Mouse (Mus musculus) kidney, adult 18-20 months (tissue): ENCODE data around the gene Gm5901.

Source experiments
- DNase-seq: peaks from one replicate; pipeline ENCODE4 v3.0.0; 2021

The Gm5901 gene

GRCm38 (mm10) chr7:105406322-105406721, 31.5 kb downstream of the Gm5901 start:
- DNase-seq, result no peak

- peak; percentile 84 for DNase-seq
Measured at GRCm38 (mm10) chr7:105411874-105412632, 37.2 kb downstream of the Gm5901 start.

- DNase-seq, result no peak
Measured at GRCm38 (mm10) chr7:105414385-105414784, 39.5 kb downstream of the Gm5901 start.

GRCm38 (mm10) chr7:105416529-105416928, 41.7 kb downstream of the Gm5901 start:
- no peak for DNase-seq

- DNase-seq, result no peak
Measured at GRCm38 (mm10) chr7:105418106-105418505, 43.3 kb downstream of the Gm5901 start.

- DNase-seq, result no peak
Measured at GRCm38 (mm10) chr7:105420903-105421302, 46.1 kb downstream of the Gm5901 start.

- no peak for DNase-seq
Measured at GRCm38 (mm10) chr7:105424368-105424767, 49.5 kb downstream of the Gm5901 start.

GRCm38 (mm10) chr7:105425424-105426043, 50.7 kb downstream of the Gm5901 start, which contains the start of gene Cckbr:
Gene Cckbr, plus strand, starts transcription at chr7:105425731.
- no peak for DNase-seq

- no peak for DNase-seq
Measured at GRCm38 (mm10) chr7:105426051-105426450, 51.2 kb downstream of the Gm5901 start.
